Mouse (Mus musculus) lung, postnatal 0 days (tissue): Measurements from ENCODE around the gene Popdc2.

ENCODE experiments used
- CTCF ChIP-seq: IDR thresholded peaks from 2 replicates; pipeline ENCODE4 v1.5.1; 2016; ENCODE audit warnings: antibody characterized with exemption, mild to moderate bottlenecking
- EP300 ChIP-seq: IDR thresholded peaks from 2 replicates; pipeline ENCODE4 v1.6.1; 2016; ENCODE audit warnings: antibody characterized with exemption, mild to moderate bottlenecking, control low read depth

- TF ChIP-seq CTCF (no peak), EP300 (no peak)
These were observed 28.3 kb downstream of the Popdc2 start for GRCm38 (mm10) chr16:38390322-38390721.
